Mouse (Mus musculus) limb, embryonic 14.5 days (tissue): Measurements from ENCODE around the gene Wdr46. TPM values are rescaled to one million over a fixed set of nuclear protein-coding genes. Genes with fewer than 3 reads are reported as not detected.

ENCODE experiments used
- ATAC-seq: fragments of 200-750 bp; cut with Nextera tagmentation; 2 replicates; pipeline ENCODE4 v1.8.0; 2017; ENCODE audit warnings: low read depth, moderate number of reproducible peaks, moderate TSS enrichment; ENCODE audit not compliant: low FRiP score
- DNase-seq: peaks from one replicate; pipeline ENCODE4 v3.0.0-alpha.2; 2015; ENCODE audit warnings: low spot score
- H3K27ac ChIP-seq: fragments of 300-500 bp; sonication (generic); replicated peaks from 2 replicates; pipeline ENCODE4 v1.5.1; 2014; ENCODE audit warnings: low read depth, mild to moderate bottlenecking, low read length, moderate library complexity, mixed read lengths
- H3K27me3 ChIP-seq: fragments of 300-500 bp; sonication (generic); 2 replicates; pipeline ENCODE4 v1.6.1; 2014; ENCODE audit warnings: low read length, mixed read lengths; ENCODE audit not compliant: control insufficient read depth, insufficient read depth
- H3K36me3 ChIP-seq: fragments of 300-500 bp; sonication (generic); 2 replicates; pipeline ENCODE4 v1.6.1; 2014; ENCODE audit warnings: mild to moderate bottlenecking, low read length, moderate library complexity, mixed read lengths; ENCODE audit not compliant: control insufficient read depth, insufficient read depth
- H3K4me1 ChIP-seq: fragments of 300-500 bp; sonication (generic); 2 replicates; pipeline ENCODE4 v1.6.1; 2014; ENCODE audit warnings: antibody characterized with exemption, low read length, mixed read lengths; ENCODE audit not compliant: control insufficient read depth, insufficient read depth
- H3K4me2 ChIP-seq: fragments of 300-500 bp; sonication (generic); replicated peaks from 2 replicates; pipeline ENCODE4 v1.6.1; 2014; ENCODE audit warnings: low read depth, mild to moderate bottlenecking, low read length, moderate library complexity; ENCODE audit not compliant: severe bottlenecking
- H3K4me3 ChIP-seq: fragments of 300-500 bp; sonication (generic); replicated peaks from 2 replicates; pipeline ENCODE4 v1.5.1; 2014; ENCODE audit warnings: low read length
- H3K9ac ChIP-seq: fragments of 300-500 bp; sonication (generic); 2 replicates; pipeline ENCODE4 v1.6.1; 2014; ENCODE audit warnings: mild to moderate bottlenecking, low read depth, low read length, moderate library complexity; ENCODE audit not compliant: severe bottlenecking
- H3K9me3 ChIP-seq: fragments of 300-500 bp; sonication (generic); 2 replicates; pipeline ENCODE4 v1.6.1; 2016; ENCODE audit warnings: low read length; ENCODE audit not compliant: control insufficient read depth
- POLR2A ChIP-seq: fragments of 200-500 bp; IDR thresholded peaks from 2 replicates; pipeline ENCODE4 v1.8.0; 2012; ENCODE audit warnings: inconsistent platforms, mild to moderate bottlenecking, moderate library complexity, borderline replicate concordance; ENCODE audit not compliant: insufficient read depth, insufficient read length; ENCODE audit errors: extremely low read depth
- WGBS: fragments of 180-500 bp; shearing (Covaris S2); extraction: QIAGEN DNeasy Blood & Tissue Kit; methylation state at CpG from one replicate; pipeline ENCODE4 v1.1.7; 2014; 5-methylcytosine and 5-hydroxymethylcytosine counted together
- polyA plus RNA-seq, 2 experiments: library from polyadenylated mRNA; depleted of rRNA in 1 of 2; stranded (reverse) in 1 of 2; unstranded in 1 of 2; fragments of >200 nt; fragmentation: Nextera tagmentation in 1 of 2; extraction: Ambion mirVana in 1 of 2; gene quantifications; 2 replicates each; pipeline versions ENCODE4 v1.2.1 to v1.2.3; 2012 to 2014

The Wdr46 gene
- polyA plus RNA-seq, 2 experiments, result 21.6 to 30.9 TPM

GRCm38 (mm10) chr17:33930280-33931158 is 9.9 kb upstream of the Wdr46 start:
- H3K4me3 ChIP-seq, result peak overlapping the region; percentile 84
- under 1% methylated on average over 45 of the region's 45 CpGs for WGBS
- no peaks in the 10 kb centered on the region for H3K27me3 ChIP-seq
- ATAC-seq, result no peak
- peak overlapping the region; percentile 98 for H3K4me2 ChIP-seq
- H3K27ac ChIP-seq, result peak overlapping the region; percentile 90
- TF ChIP-seq POLR2A, result no peak
- no peaks in the 10 kb centered on the region for H3K9me3 ChIP-seq
- peaks cover 15% of the 10 kb centered on the region for H3K4me1 ChIP-seq
- H3K9ac ChIP-seq, result peak overlapping the region; percentile 72
- DNase-seq, result peak; percentile 60
- H3K36me3 ChIP-seq, result peaks cover 40% of the 10 kb centered on the region

GRCm38 (mm10) chr17:33931159-33931866 is 9.1 kb upstream of the Wdr46 start:
- 30% methylated on average over 18 of the region's 18 CpGs for whole genome bisulfite sequencing

GRCm38 (mm10) chr17:33931947-33932346 is 8.5 kb upstream of the Wdr46 start:
- Histone ChIP-seq H3K4me3 (0 out of 2 replicates have a peak overlapping the region, but pooled peaks have one; percentile 84), H3K9ac (no peak overlapping the region), H3K4me2 (no peak overlapping the region), H3K27me3 (no peaks in the 10 kb centered on the region), H3K4me1 (peaks cover 15% of the 10 kb centered on the region), H3K9me3 (no peaks in the 10 kb centered on the region), H3K36me3 (peaks cover 40% of the 10 kb centered on the region), H3K27ac (no peak overlapping the region)
- no peak for TF ChIP-seq POLR2A
- ATAC-seq (no peak), DNase-seq (no peak)
- 93% methylated on average over 11 of the region's 11 CpGs for WGBS

More at GRCm38 (mm10) chr17:33931159-33931866, 9.1 kb upstream of the Wdr46 start:
- no peak for TF ChIP-seq POLR2A
- Histone ChIP-seq H3K4me3 (peak overlapping the region; percentile 84), H3K4me2 (peak overlapping the region; percentile 98), H3K4me1 (peaks cover 15% of the 10 kb centered on the region), H3K9me3 (no peaks in the 10 kb centered on the region), H3K27me3 (no peaks in the 10 kb centered on the region), H3K9ac (peak overlapping the region; percentile 72), H3K36me3 (peaks cover 42% of the 10 kb centered on the region), H3K27ac (no peak overlapping the region)
- DNase-seq (no peak), ATAC-seq (no peak)

- H3K4me2 ChIP-seq, result no peak overlapping the region
- no peak for DNase-seq
- ATAC-seq, result no peak
- H3K9ac ChIP-seq, result no peak overlapping the region
- peaks cover 45% of the 10 kb centered on the region for H3K36me3 ChIP-seq
- no peak overlapping the region for H3K27ac ChIP-seq
- H3K27me3 ChIP-seq, result no peaks in the 10 kb centered on the region
- 94% methylated on average over 14 of the region's 14 CpGs for WGBS
- H3K4me1 ChIP-seq, result peaks cover 15% of the 10 kb centered on the region
- H3K9me3 ChIP-seq, result no peaks in the 10 kb centered on the region
- no peak for TF ChIP-seq POLR2A
- H3K4me3 ChIP-seq, result no peak overlapping the region
Measured at GRCm38 (mm10) chr17:33932448-33932847, 8.0 kb upstream of the Wdr46 start.

GRCm38 (mm10) chr17:33932970-33933369 is 7.5 kb upstream of the Wdr46 start:
- no peak for DNase-seq
- peaks cover 45% of the 10 kb centered on the region for H3K36me3 ChIP-seq
- H3K27ac ChIP-seq, result no peak overlapping the region
- no peaks in the 10 kb centered on the region for H3K9me3 ChIP-seq
- H3K4me2 ChIP-seq, result no peak overlapping the region
- no peaks in the 10 kb centered on the region for H3K27me3 ChIP-seq
- WGBS, result 93% methylated on average over 13 of the region's 15 CpGs
- no peak overlapping the region for H3K4me3 ChIP-seq
- peaks cover 14% of the 10 kb centered on the region for H3K4me1 ChIP-seq
- no peak overlapping the region for H3K9ac ChIP-seq
- no peak for TF ChIP-seq POLR2A
- no peak for ATAC-seq
